ENCODE assay signal across 10 mouse cellular contexts in the genomic region with DNA sequence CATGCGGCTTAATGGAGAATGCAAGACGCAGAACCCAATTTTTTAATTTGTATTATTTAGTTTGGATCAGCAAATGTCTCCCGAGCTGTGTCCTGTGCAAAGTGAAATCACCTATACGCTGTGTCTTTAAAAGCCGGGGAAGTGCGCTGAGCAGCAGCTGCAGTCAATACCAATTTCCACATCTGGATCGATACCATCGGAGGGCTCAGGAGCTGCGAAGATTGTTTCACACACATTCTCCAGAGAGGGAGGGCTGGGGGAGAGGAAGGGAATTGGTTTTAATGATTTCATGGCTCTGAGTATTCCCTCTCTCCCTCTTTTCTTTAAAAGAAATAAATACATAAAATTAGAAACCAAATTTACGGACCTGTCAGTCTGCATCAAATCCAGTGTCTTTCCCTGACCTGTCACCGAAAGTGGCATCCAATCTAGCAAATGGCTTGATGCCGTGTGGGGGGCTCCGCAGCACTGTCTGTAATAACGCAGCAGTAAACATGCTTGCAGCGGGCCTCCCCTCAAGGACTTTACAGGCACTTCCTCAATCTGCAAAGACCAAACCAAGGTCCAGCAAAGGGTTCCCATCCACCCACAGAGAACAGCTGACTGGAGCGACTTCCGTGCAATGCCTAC. TPM values are rescaled to one million over a fixed set of nuclear protein-coding genes. Genes with fewer than 3 reads are reported as not detected.
DNase-seq lines count a peak whose midpoint lies in the region; ATAC-seq and TF ChIP-seq lines count a peak whose summit lies in the region.
"Had no signal": no experiment of that assay in that cellular context is flagged by ENCODE, and none has a peak within 500 bp of the region (broad histone marks: within the 10 kb centered on the region; RNA-seq: fewer than 3 reads in every experiment).

No protein-coding gene starts in this region.

- peak overlapping the region; percentile 76 for H3K27ac ChIP-seq in heart, embryonic 11.5 days (ENCODE audit: low read depth, low read length)
- H3K27ac ChIP-seq in forebrain, embryonic 13.5 days = 0 out of 2 replicates have a peak overlapping the region, but pooled peaks have one; percentile 7
- peak overlapping the region; percentile 36; the same call in 1 of the 2 replicates for H3K27ac ChIP-seq in midbrain, embryonic 11.5 days (ENCODE audit: low read depth, low read length)

- no peak overlapping the region for H3K4me3 ChIP-seq in heart, embryonic 11.5 days (ENCODE audit: low read depth, low read length)
- no peak overlapping the region for H3K4me3 ChIP-seq in forebrain, embryonic 13.5 days
- no peak overlapping the region for H3K4me3 ChIP-seq in midbrain, embryonic 11.5 days (ENCODE audit: low read depth, low read length)

- WGBS in heart, embryonic 11.5 days (ENCODE audit: insufficient replicate concordance) = 90% methylated on average over 17 of the region's 17 CpGs
- WGBS in forebrain, embryonic 13.5 days = 83% methylated on average over 17 of the region's 17 CpGs
- WGBS in midbrain, embryonic 11.5 days = 86% methylated on average over 17 of the region's 17 CpGs

- no peaks in the 10 kb centered on the region for H3K27me3 ChIP-seq in heart, embryonic 11.5 days (ENCODE audit: control insufficient read depth, insufficient read depth, low read length)
- no peaks in the 10 kb centered on the region for H3K27me3 ChIP-seq in forebrain, embryonic 13.5 days
- H3K27me3 ChIP-seq in midbrain, embryonic 11.5 days (ENCODE audit: control insufficient read depth, insufficient read depth, low read length) = no peaks in the 10 kb centered on the region

- H3K4me1 ChIP-seq in heart, embryonic 11.5 days (ENCODE audit: control insufficient read depth, insufficient read depth, low read length) = peaks cover 20% of the 10 kb centered on the region
- peaks cover 45% of the 10 kb centered on the region for H3K4me1 ChIP-seq in forebrain, embryonic 13.5 days
- H3K4me1 ChIP-seq in midbrain, embryonic 11.5 days (ENCODE audit: control insufficient read depth, insufficient read depth, low read length) = peaks cover 42% of the 10 kb centered on the region

- no peak overlapping the region for H3K9ac ChIP-seq in heart, embryonic 11.5 days (ENCODE audit: low read depth, low read length)
- H3K9ac ChIP-seq in forebrain, embryonic 13.5 days = no peak overlapping the region
- no peak overlapping the region for H3K9ac ChIP-seq in midbrain, embryonic 11.5 days (ENCODE audit: low read length)

- H3K36me3 ChIP-seq in heart, embryonic 11.5 days (ENCODE audit: control insufficient read depth, insufficient read depth, low read length) = no peaks in the 10 kb centered on the region
- no peaks in the 10 kb centered on the region for H3K36me3 ChIP-seq in forebrain, embryonic 13.5 days (ENCODE audit: poor library complexity, severe bottlenecking)
- H3K36me3 ChIP-seq in midbrain, embryonic 11.5 days (ENCODE audit: control insufficient read depth, insufficient read depth, low read length) = no peaks in the 10 kb centered on the region

- TF ChIP-seq POLR2A in brain, embryonic 14.5 days (IDR thresholded peaks at IDR 0.05; ENCODE audit: borderline replicate concordance, extremely low read depth, insufficient read depth, insufficient read length, poor library complexity, severe bottlenecking) = no peak

- no peak for TF ChIP-seq CTCF in brain, embryonic 14.5 days (IDR thresholded peaks at IDR 0.05; ENCODE audit: borderline replicate concordance, extremely low read depth, insufficient read depth, insufficient read length)

- DNase-seq in heart, adult 9 months (ENCODE audit: low spot score in 2 of 2) = no peak
- peak; percentile 59 for DNase-seq in brain, embryonic 14.5 days (ENCODE audit: low read depth)
- DNase-seq in midbrain, embryonic 11.5 days (ENCODE audit: low spot score, missing footprints) = peak; percentile 87
- DNase-seq in urinary bladder, postnatal 4 days (ENCODE audit: low spot score in 2 of 2) = no peak
- no peak for DNase-seq in frontal cortex, postnatal 36 days (ENCODE audit: low spot score in 2 of 2)
- DNase-seq: cerebellum, adult 18-20 months; gastrocnemius, postnatal 36 days; lung, adult 18-20 months had no signal

- no peaks in the 10 kb centered on the region for H3K9me3 ChIP-seq in heart, embryonic 11.5 days (replicated peaks; ENCODE audit: control insufficient read depth, low read length)
- no peaks in the 10 kb centered on the region for H3K9me3 ChIP-seq in forebrain, embryonic 13.5 days (replicated peaks)
- H3K9me3 ChIP-seq in midbrain, embryonic 11.5 days (ENCODE audit: control insufficient read depth, low read length) = no peaks in the 10 kb centered on the region

- ATAC-seq in heart, embryonic 11.5 days (replicated peaks; ENCODE audit: insufficient number of reproducible peaks, low FRiP score, low TSS enrichment) = no peak
- no peak for ATAC-seq in forebrain, embryonic 13.5 days
- no peak; the same call in 1 of the 2 replicates for ATAC-seq in midbrain, embryonic 11.5 days (ENCODE audit: low FRiP score)

- H3K4me2 ChIP-seq in heart, embryonic 11.5 days = no peak overlapping the region
- H3K4me2 ChIP-seq in forebrain, embryonic 13.5 days = no peak overlapping the region
- no peak overlapping the region for H3K4me2 ChIP-seq in midbrain, embryonic 11.5 days

RNA-seq across cellular contexts. Expression of a gene that starts 43.6 kb away (rescaled TPM):
- 25.0 and 33.5 TPM in 2 replicates for polyA plus RNA-seq in heart, embryonic 11.5 days (2014; fragmentation: Nextera tagmentation; extraction: Ambion mirVana)
- polyA plus RNA-seq in brain, embryonic 14.5 days (2012; rRNA removed) = 137 and 141 TPM in 2 replicates
- 72.2 and 78.9 TPM in 2 replicates for polyA plus RNA-seq in forebrain, embryonic 13.5 days (2015; fragmentation: Nextera tagmentation; extraction: Ambion mirVana)
- 49.3 and 57.3 TPM in 2 replicates for polyA plus RNA-seq in midbrain, embryonic 11.5 days (2014; fragmentation: Nextera tagmentation; extraction: Ambion mirVana)

Comparison
In these comparisons a context has a peak if more than half of its experiments do, and no peak if none do; other contexts are left out.
1. H3K27ac ChIP-seq: peak in every context shown above with its lines; median percentile 76 in heart, embryonic 11.5 days; 36 in midbrain, embryonic 11.5 days; 7 in forebrain, embryonic 13.5 days.
2. DNase-seq: peak in brain, embryonic 14.5 days (single experiment) and midbrain, embryonic 11.5 days (single experiment); none in heart, adult 9 months (0 of 2), urinary bladder, postnatal 4 days (0 of 2) and frontal cortex, postnatal 36 days (0 of 2).